Mouse (Mus musculus) gastrocnemius, postnatal 10 days (tissue): ENCODE data around the gene Gm18596. TPM values are rescaled to one million over a fixed set of nuclear protein-coding genes. Genes with fewer than 3 reads are reported as not detected.
"Not testable (repeated sequence)": the region's sequence is repeated elsewhere in the genome, so short reads cannot be mapped to it uniquely, and the experiment has no call there.

Experiments used
- DNase-seq: peaks from one replicate; pipeline ENCODE4 v3.0.0; 2021; ENCODE audit warnings: mixed read lengths
- long read RNA-seq, 2 experiments: library from polyadenylated mRNA; stranded (forward); transcript quantifications; one replicate each; pipeline ENCODE4 v2.0.0; 2021
- total RNA-seq, 2 experiments: library from RNA; stranded (reverse); gene quantifications; 2 replicates each; pipeline ENCODE4 v1.2.3; 2021

Gene Gm18596
- not detected for total RNA-seq
- long read RNA-seq, experiment 1: 0 reads
- long read RNA-seq, experiment 2: 0 reads

DNA sequence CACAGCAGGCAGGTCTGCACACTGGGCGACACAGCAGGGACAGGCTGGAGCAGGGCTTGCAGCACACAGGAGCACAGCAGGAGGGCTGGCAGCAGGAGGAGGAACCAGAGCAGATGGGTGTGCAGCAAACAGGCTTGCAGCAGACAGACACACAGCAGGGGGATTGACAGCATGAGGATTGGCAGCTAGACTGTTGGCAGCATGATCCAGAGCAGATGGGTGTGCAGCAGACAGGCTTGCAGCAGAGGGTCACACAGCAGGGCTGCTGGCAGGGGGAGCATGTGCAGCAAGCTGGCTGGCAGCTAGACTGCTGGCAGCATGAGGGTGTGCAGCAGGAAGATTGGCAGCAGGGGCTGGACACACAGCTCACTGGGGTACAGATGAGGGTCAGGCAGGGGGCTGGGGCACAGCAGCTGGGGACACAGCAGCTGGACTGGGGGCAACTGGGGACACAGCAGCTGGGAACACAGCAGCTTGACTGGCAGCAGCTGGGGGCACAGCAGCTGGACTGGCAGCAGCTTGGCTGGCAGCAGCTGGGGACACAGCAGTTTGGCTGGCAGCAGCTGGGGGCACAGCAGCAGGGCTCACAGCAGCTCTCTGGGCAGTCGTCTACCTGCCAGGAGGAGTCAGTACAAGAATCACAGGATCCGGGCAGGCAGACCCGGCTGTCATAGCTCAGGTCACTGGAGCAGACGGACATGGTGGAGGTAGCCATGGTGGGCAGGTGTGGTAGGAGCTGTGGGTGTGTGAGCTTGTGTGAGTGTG, at the start of gene Gm18596:
TSS of gene Gm18596 (minus strand) at position 715 of the 765 bp plus-strand sequence.
- not testable (repeated sequence) for DNase-seq

DNA sequence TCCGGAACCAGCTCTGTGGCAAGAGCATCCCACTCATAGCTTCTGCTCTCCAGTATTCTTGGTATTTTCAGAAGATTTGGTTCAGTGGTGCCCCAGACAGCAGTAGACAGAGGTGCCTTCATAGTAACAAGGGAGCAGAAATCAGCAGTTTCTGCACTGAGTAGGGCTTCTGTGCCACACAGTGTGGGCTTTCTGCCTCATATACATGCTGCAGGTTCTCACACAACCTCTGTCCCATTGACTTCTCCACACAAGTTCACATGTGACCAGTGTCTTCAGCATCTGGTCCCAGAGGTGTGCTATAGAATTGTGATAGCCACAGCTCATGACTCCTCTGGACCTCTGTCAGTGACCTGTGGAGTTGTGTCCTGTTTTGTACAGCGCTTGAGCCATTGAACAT, 46.2 kb upstream of the Gm18596 start:
- DNase-seq: no peak

DNA sequence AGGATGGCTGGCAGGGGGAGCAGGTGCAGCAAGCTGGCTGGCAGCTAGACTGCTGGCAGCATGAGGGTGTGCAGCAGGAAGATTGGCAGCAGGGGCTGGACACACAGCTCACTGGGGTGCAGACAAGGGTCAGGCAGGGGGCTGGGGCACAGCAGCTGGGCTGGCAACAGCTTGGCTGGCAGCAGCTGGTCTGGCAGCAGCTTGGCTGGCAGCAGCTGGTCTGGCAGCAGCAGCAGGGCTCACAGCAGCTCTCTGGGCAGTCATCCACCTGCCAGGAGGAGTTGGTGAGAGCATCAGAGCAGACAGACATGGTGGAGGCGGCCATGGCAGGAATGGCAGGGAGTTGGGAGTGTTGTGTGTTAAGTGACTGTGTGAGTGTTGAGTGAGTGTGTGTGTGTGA, 45.4 kb upstream of the Gm18596 start, which contains the start of gene Gm7137:
TSS of gene Gm7137 (minus strand) at position 325 of the 400 bp plus-strand sequence.
- not testable (repeated sequence) for DNase-seq

DNA sequence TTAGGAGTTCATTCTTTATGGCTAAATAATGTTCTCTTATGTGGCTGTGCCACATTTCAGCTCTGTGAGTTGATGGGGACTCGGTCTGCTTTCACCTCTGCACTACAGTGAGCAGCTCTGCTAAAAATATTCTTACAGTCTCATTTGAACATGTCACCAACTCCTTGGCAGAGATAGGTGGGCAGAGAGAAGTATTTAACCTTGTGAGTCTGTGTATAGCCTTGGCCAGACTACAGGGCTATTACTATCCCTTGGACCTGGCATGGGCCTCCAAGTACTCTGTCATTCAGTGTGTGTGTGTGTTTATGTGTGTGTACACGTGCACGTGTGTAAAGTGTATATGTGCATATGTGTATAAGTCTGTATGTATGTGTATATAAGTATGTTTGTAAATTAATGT, 41.0 kb upstream of the Gm18596 start:
- DNase-seq: not testable (repeated sequence)

DNA sequence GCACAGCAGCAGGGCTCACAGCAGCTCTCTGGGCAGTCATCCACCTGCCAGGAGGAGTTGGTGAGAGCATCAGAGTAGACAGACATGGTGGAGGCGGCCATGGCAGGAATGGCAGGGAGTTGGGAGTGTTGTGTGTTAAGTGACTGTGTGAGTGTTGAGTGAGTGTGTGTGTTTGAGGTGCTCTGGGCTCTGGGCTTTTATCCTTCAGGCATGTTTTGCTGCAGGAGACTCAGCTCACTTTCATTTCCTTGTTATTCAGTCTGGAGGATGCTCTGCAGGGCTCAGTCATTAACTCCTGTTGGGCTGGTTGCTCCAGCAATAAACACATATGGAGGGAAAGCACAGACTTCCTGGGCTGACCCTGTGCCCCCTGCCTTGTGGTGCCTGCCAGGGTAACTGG, 40.0 kb upstream of the Gm18596 start, which contains the start of gene Gm3250:
TSS of gene Gm3250 (minus strand) at position 101 of the 400 bp plus-strand sequence.
- not testable (repeated sequence) for DNase-seq

DNA sequence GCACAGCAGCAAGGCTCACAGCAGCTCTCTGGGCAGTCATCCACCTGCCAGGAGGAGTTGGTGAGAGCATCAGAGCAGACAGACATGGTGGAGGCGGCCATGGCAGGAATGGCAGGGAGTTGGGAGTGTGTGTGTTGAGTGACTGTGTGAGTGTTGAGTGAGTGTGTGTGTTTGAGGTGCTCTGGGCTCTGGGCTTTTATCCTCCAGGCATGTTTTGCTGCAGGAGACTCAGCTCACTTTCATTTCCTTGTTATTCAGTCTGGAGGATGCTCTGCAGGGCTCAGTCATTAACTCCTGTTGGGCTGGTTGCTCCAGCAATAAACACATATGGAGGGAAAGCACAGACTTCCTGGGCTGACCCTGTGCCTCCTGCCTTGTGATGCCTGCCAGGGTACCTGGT, 34.4 kb upstream of the Gm18596 start, which contains the start of gene Gm7138:
TSS of gene Gm7138 (minus strand) at position 101 of the 400 bp plus-strand sequence.
- DNase-seq: not testable (repeated sequence)

DNA sequence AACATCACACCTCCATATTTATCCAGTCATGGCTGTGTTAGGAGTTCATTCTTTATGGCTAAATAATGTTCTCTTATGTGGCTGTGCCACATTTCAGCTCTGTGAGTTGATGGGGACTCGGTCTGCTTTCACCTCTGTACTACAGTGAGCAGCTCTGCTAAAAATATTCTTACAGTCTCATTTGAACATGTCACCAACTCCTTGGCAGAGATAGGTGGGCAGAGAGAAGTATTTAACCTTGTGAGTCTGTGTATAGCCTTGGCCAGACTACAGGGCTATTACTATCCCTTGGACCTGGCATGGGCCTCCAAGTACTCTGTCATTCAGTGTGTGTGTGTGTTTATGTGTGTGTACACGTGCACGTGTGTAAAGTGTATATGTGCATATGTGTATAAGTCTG, 29.7 kb upstream of the Gm18596 start:
- not testable (repeated sequence) for DNase-seq

DNA sequence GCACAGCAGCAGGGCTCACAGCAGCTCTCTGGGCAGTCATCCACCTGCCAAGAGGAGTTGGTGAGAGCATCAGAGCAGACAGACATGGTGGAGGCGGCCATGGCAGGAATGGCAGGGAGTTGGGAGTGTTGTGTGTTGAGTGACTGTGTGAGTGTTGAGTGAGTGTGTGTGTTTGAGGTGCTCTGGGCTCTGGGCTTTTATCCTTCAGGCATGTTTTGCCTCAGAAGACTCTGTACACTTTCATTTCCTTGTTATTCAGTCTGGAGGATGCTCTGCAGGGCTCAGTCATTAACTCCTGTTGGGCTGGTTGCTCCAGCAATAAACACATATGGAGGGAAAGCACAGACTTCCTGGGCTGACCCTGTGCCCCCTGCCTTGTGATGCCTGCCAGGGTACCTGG, 28.8 kb upstream of the Gm18596 start, which contains the start of gene Gm3238:
TSS of gene Gm3238 (minus strand) at position 101 of the 400 bp plus-strand sequence.
- DNase-seq: not testable (repeated sequence)

DNA sequence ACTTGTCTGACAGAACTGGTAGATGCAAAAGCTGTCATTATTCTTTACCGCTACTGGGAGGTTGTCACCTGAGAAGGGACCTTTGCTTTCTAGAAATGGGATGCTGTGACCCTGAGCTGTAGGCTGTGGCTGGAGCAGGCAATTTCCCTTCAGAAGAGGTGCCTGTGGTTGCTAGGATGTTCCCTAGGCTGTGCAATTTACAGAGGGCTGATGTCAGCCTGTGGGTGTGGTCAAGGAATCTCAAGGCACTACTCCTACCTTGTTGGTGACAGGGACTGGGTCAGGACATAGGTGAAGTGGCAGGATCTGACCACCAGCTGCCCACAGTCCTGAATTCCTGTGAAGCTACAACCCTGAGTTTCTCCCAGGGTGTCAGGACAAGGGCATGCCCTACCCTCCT, 27.3 kb upstream of the Gm18596 start:
- no peak for DNase-seq

DNA sequence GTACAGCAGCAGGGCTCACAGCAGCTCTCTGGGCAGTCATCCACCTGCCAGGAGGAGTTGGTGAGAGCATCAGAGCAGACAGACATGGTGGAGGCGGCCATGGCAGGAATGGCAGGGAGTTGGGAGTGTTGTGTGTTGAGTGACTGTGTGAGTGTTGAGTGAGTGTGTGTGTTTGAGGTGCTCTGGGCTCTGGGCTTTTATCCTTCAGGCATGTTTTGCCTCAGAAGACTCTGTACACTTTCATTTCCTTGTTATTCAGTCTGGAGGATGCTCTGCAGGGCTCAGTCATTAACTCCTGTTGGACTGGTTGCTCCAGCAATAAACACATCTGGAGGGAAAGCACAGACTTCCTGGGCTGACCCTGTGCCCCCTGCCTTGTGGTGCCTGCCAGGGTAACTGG, 17.1 kb upstream of the Gm18596 start, which contains the start of gene Gm3233:
TSS of gene Gm3233 (minus strand) at position 101 of the 400 bp plus-strand sequence.
- not testable (repeated sequence) for DNase-seq

DNA sequence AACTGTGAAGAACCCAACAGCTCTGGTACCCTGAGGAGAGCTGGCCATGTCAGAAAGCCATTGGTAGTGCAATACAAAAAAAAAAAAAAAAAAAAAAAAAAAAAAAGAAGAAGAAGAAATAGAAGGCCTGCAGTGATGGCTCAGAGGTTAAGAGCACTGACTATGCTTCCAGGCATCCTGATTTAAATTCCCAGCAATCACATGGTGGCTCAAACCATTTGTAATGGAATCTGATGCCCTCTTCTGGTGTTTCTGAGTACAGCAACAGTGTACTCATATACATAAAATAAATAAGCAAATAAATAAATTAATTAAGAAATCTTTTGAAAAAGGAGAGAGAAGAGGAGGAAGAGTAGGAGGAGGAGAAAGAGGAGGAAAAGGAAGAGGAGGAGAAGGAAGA, 11.0 kb upstream of the Gm18596 start:
- no peak for DNase-seq

DNA sequence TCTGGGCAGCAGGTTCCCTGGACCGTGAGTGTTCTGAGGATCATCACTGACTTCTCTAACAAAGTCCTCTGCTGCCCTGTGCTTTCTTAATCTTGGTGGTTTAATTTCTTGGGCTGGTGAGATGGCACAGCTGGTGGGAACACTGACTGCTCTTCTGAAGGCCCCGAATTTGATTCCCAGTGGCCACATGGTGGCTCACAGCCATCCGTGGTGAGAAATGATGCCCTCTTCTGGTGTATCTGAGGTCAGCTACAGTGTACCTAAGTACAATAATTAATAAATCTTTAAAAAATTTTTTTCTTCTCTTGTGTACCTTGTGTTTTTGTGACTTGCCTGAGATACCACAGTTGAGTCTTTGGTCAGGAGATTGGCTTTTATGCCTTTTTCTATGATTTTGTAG, 9.9 kb upstream of the Gm18596 start:
- not testable (repeated sequence) for DNase-seq

DNA sequence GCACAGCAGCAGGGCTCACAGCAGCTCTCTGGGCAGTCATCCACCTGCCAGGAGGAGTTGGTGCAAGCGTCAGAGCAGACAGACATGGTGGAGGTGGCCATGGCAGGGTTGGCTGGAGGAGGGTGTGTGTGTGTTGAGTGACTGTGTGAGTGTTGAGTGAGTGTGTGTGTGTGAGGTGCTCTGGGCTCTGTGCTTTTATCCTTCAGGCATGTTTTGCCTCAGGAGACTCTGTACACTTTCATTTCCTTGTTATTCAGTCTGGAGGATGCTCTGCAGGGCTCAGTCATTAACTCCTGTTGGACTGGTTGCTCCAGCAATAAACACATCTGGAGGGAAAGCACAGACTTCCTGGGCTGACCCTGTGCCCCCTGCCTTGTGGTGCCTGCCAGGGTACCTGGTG, 8.8 kb upstream of the Gm18596 start, which contains the start of gene Gm9736:
TSS of gene Gm9736 (minus strand) at position 101 of the 400 bp plus-strand sequence.
- DNase-seq: not testable (repeated sequence)

DNA sequence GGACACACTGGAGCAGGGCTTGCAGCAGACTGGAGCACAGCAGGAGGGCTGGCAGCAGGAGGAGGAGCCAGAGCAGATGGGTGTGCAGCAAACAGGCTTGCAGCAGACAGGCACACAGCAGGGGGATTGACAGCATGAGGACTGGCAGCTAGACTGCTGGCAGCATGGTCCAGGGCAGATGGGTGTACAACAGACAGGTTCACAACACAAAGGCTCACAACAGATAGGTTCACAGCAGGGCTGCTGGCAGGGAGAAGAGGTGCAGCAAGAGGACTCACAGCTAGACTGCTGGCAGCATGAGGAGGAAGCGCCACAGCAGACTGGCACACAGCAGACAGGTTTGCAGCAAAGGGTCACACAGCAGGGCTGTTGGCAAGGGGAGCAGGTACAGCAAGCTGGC, 8.2 kb upstream of the Gm18596 start:
- not testable (repeated sequence) for DNase-seq

DNA sequence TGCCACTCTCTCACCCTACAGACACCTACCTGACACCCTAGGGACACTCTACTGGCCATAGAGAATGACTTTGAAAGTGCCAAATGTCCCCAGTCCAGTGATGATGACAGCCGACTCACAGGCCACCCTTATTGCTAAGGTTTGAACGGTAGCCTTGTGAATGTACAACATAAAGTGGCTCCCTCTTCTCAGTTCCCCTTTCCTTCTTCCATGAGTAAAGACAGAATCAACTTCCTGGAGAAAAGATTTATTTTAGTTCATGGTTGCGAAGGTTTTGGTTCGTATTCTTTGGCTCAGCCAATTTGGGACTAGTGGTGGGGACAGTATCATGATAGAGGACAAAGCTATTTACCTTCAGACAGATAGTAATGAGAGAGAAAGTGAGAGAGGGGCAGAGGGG, 3.5 kb downstream of the Gm18596 start:
- no peak for DNase-seq

DNA sequence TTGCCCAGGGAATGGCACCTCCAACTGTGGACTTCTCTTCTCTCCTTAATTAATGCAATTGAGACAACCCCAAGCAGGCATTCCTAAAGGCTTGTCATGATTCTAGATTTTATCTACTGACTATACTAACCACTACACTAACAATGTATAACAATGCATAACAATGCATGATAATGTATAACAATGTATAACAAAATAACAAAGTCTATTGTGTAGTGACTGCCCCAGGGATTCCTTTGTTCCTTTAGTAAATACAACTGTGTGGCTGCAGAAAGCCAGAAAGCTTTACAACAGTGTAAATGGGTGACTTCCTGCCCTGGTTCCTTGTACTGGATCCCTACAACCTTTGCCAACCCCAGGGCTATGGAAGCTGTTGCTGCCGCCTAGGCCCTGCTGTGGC, 6.5 kb downstream of the Gm18596 start:
- DNase-seq: no peak

DNA sequence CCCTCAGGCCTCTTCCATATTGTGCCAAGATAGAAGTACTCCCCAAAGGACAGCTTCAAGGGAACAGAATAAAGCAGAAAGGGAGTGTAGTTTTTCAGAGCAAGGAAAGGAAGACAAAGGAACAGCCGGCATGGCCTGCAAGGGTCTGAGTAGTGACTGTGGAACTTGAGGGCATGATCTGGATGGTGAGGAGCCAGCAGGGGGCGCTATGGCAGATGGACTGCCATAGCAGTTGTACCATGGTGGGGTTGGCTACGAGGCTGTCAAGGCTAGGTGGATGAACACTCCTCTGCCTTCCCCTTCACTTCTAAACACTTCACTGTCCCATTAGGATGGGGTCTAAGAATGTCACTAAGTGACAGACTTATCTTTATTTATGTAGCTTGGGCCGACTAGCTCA, 13.2 kb downstream of the Gm18596 start:
- DNase-seq: no peak

DNA sequence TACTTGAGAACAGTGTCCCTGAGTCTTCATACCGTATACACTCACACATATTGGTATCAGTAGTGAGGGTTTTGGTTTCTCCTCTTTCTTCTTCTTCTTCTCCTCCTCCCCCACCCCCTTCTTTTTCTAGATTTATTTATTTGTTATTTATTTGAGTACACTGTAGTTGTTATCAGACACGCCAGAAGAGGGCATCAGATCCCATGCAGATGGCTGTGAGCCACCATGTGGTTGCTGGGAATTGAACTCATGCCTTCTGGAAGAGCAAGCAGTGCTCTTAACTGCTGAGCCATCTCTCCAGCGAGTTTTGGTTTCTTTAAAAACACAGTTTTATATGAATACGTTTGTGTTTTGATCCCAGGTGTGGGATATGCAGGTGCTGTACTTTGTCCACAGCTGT, 14.2 kb downstream of the Gm18596 start:
- DNase-seq: no peak

DNA sequence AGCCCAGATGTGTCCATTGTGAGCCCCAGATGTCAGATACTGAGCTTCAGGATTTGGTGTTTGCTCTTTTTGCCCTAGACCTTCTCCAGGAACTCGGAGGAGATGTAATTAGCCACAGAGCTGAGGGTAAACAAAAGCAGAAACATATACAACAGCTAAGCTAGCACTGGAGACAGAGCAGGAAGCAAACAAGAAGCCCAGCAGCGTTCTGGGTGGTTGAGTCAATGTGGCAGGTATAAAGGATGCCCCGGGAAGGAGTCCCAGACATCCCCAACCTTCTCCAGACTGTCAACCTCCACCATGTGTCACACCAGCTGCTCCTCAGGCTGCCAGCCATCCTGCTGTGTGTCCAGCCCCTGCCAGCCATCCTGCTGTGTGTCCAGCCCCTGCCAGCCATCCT, 16.3 kb downstream of the Gm18596 start, which contains the start of gene Gm10100:
TSS of gene Gm10100 (plus strand) at position 301 of the 400 bp plus-strand sequence.
- no peak for DNase-seq

DNA sequence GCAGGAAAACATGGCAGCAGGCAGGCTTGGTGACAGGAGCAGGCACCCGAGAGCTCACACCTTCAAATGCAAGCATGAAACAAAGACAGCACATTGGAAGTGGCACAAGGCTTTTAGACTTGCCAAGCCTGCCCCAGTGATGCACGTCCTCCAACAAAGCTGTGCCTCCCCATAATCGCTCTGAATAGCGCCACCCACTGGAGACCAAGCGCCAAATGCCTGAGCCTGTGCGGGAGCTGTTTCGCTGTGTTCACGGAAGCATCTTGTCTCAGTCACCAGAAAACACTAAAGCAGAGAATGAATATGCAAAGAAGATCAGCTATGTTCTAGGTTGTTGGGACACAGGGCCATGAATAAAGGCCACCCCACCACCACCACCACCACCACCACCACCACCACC, 17.6 kb downstream of the Gm18596 start:
- no peak for DNase-seq

DNA sequence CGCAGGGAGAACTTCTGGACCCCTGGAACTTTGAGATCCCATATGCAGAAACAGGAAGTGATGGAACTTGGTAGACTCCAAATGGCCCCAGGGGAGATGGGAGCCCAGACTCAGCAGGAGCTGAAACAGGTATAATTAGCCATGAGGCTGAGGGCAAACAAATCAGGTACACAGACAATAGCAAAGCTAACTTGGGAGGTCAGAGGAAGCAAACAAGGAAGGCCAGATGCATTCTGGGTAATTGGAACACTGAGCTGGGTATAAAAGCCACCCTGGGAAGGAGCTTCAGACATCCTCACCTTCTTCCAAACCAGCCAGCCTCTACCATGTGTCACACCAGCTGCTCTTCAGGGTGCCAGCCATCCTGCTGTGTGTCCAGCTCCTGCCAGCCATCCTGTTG, 22.1 kb downstream of the Gm18596 start, which contains the start of gene Krtap12-1:
TSS of gene Krtap12-1 (plus strand) at position 301 of the 400 bp plus-strand sequence.
- not testable (repeated sequence) for DNase-seq

DNA sequence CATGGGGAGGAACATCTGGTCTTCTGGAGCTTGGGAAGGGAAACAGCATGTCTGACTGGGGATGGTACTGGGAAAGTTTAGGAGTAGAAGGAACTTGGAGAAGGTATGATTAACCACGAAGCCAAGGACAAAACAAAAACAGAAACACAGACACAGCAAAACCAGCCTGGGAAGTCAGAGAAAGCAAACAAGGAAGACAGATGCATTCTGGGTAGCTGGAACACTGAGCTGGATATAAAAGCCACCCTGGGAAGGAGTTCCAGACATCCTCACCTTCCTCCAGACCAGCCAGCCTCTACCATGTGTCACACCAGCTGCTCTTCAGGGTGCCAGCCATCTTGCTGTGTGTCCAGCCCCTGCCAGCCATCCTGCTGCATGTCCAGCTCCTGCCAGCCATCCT, 26.9 kb downstream of the Gm18596 start, which contains the start of gene Gm10142:
TSS of gene Gm10142 (plus strand) at position 301 of the 400 bp plus-strand sequence.
- DNase-seq: no peak

DNA sequence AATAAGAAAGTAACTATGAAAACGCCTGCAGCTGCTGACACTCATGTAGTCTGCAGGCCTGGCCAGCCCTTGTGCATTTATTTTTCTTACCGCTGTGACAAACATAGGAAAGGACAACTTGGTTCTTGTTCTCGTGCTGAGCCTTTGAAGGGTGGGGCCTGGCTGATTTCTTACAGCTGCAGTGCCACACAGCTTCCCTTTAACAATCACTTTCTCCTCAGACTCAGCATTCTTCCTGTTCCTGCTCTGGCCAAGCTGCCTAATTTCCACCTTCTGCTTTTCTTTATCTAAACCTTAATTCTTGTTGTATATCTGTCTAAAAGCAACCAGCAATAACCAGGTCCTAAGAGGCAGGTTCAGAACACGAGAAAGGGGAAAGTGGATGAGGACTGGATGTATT, 28.7 kb downstream of the Gm18596 start:
- no peak for DNase-seq
